Mouse (Mus musculus): ENCODE measurements at regions not wholly inside any gene's neighbourhood (a gene's known extent, or its start where the extent isn't known, plus 50 kb on each side); places are given as distances from the start of the nearest gene placed in this dataset.

DNA sequence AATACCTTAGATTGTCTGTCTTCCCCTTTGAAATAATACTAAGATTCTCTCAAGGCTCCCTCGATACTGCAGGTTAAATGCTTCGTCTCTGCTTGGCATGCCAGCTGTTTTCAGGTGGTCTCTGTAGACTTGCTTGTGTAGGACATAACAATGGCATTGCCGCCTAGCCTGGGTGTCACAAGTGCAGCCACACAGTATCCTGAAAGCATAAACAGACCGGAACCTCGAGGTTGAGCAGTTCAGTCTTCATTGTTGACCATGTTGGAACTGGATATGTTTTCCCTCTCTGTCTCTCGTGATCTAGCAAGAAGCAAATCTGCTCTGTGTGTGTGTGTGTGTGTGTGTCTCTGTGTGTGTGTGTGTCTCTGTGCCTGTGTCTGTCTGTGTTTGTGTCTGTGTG is 675.4 kb upstream of the Tmem132c start:
- no peak for DNase-seq (ENCODE audit: low spot score)

DNA sequence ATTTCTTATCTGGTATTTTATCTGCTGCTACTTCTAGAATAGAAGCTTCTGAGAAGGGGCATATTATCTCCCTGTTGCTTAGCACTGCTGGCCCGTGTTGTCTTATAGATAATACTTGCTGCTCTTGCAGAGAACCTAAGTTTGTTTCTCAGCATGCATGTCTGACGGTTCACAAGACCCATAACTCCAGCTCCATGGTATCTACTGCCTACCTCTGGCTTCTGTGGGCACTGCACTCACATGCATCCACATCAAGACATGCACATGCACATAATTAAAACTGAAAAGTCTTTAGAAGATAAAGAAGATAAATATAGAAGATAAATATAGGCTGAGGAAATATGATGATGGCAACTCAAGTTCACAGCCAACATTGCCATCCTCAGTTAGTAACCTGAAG is 667.8 kb upstream of the Tmem132c start:
- no peak for DNase-seq (ENCODE audit: low spot score)

DNA sequence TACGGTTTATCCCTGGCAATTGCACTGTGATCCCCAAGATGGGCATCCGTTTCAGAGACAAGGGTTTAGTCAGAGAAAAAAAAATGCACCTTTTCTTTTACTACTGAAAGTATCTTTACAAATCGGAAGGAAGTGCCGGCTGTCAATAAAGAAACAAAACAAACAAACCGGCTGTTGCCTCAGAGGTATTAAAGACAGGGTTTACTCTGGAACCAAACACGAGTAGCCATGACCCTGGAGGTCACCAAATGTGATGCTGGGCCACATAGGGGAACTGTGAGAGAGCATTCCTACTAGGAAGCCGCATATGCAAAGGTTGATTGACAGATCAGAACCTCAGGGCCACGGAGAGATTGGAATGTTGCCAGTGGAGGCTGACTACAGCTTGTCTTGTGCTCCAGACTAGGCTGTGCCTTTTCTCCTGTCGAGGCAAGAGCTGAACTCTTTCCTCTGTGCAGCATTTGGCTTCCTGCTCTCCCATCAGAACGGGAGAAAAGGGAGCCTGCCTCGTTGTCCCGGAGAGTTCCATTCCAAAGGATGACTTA is 643.8 kb upstream of the Tmem132c start:
- no peak for DNase-seq (ENCODE audit: low spot score)

DNA sequence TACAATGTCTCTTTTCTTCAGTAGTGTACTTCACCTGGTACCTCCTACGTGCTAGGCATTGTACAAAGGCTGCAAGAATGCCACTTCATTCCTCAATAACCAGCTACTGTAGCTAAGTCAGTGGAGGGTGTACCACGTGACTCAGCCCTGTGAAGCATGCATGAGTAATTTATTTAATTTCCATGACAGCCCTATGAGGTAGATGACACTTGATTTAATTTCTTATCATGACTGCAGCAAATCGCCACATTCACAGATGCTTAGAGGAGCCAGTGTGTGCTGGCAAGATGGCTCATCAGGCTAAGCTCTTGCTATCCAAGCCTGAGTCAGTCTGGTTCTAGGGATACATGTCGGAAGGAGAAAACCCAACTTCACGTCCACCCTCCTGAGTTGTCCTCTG is 642.0 kb upstream of the Tmem132c start:
- DNase-seq (ENCODE audit: low spot score), result no peak

DNA sequence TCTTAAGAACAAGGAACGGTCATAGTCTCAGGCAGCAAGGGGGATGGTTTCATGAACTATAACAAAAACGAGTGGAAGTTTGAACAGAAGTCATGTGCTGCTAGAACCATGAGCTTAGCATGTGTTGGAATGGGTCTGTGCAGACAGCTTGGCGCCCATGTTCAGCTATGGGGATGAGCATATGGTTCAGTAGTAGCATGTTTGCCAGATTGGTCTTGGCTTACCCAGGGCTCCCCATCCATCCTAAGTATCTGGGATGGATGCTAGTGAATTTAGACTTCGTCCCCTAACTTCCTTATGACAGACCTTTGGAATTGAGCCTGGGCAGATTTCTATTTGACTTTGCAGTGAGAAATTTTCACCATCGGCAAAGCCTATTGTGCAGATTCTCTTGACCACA is 634.9 kb upstream of the Tmem132c start:
- no peak for DNase-seq (ENCODE audit: low spot score)

DNA sequence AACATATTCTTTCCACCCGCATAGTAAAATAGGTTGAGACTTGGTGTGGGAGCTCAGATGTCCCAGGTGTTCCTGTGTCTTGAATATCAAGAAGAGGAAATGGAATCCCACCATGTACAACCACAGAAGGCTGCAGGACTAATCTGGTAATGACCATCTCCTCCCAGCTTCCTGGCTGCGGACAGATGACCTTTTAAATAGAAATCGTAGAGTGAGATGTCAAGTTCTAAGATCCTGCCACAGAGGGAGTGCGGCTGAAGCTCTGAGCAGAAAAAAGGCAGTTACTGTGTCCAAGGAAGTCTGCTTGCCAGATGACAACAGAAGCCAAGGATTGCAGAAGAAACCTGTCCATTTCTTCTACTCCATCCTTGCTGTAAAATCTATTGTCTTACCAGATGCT is 629.0 kb upstream of the Tmem132c start:
- no peak for DNase-seq (ENCODE audit: low spot score)

DNA sequence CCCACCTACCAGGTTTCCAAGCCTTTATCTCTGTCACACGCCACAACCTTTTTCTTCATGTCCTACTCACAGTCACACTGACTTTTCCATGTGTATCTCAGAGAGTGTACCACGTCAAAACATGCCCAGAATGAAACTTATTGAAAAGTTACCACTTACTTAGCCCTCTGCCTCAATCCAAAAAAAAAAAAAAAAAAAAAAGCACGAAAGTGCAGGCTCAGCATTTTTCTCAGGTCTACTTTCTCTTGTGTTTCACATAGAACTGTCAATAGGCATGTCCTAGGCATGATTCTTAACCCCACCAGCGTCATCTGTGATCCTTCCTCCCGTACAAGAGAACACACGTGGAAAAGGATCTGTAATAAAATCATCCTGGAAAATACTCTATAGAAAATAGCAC is 619.1 kb upstream of the Tmem132c start:
- DNase-seq (ENCODE audit: low spot score), result no peak

DNA sequence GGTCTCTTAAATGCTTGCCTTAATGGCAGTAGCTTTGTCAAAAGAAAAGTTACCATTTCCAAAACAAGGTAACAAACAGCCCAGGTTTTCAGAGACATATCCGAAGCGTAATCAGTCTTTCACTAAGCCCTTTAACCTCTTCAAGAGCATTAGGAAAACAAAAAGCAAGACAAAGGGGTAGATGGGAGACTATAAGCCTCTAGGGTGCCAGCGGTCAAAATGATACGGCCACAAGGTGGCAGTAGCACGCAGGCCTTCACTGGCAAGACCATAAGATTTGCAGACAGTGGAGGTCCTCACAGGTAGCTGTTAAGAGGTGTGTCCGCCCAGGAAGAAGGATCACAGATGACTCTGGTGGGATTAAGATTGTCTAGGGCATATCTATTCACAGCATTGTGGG is 618.4 kb upstream of the Tmem132c start:
- DNase-seq (ENCODE audit: low spot score), result peak; percentile 30

DNA sequence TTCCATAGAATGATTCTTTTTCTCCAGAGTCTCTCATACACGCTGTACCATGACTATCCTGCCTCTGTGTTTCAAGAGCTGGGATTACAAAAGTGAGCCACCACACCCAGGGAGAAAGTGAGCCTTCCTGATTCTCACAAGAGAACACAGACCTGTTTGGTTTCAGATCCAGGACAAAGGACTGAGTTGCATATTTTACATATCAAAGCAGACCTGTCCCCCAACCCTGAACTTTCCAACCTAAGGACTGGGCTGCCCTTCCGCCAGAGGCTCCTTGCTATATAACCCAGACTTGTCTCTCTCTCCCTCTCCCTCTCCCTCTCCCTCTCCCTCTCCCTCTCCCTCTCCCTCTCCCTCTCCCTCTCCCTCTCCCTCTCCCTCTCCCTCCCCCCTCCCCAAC is 611.8 kb upstream of the Tmem132c start:
- no peak for DNase-seq (ENCODE audit: low spot score)

DNA sequence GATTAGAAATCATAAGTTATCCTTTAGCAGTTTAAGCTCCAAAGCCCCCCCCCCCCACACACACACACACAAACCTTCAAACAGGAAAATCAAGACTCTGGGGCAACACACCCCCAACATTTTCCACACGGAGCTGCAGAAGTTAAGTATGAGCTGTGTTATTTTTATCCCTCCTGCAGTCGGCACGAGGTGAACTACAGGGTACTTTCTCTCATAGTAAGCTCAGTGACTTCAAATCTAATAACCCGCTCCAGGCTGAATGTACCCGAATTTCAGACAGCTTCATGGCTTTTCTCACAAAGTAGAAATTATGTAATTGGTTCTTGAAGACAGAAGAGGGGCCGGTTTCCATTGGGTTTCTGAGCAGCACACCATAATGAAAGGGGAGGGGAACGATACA is 591.2 kb upstream of the Tmem132c start:
- no peak for DNase-seq (ENCODE audit: low spot score)

DNA sequence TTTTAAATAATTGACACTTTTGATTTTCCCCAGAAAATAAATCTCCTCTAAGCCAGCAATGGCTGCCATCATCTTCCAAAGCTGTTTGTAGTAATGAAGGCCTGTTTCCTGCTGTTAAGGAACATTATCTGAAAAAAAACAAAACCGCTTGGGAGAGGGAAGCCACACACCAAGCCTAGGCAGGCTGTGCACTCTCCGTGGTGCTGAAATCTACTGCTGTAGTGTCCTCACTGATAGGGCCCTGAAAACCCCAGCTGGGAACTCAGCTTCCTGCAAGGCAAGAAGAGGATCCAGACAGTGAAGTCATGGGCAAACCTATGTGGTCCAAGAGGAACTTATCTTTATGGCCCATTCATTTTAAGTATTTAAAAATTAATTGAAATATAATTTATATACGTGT is 590.2 kb upstream of the Tmem132c start:
- peak; percentile 39 for DNase-seq (ENCODE audit: low spot score)

DNA sequence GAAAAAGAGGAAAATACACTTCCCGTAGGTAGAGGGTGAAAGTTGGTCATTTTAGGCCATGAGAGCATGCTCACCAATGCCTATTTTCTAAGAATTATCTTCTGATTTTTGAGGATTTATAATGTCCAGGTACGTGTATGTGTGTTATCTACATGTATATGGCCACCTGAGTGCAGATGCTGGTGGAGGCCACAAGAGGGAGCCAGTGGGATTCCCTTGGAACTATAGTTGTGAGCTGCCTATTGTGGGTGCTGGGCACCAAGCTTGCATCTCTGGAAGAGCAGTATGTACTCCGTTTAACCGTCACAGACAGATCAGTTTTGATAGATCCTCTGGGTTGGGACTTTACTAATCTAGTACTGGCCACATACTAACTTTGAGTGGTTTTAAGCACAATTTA is 579.0 kb upstream of the Tmem132c start:
- DNase-seq (ENCODE audit: low spot score), result no peak

DNA sequence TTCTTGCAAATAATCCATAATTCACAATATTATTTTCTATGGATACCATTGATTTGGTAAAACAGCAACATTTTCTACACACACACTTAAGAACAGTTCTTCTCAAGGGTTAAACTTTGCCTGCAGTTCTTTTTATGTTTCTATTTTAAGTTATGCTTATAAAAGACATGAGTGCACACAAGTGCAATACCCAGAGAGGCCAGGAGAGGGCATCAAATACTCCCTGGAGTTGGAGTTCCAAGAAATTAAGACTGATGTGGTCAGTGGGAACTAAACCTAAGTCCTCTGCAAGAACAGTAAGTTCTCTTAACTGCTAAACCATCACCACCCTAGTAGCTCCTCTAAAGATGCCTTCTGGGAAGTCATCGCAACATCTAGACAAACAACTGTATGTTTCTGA is 570.5 kb upstream of the Tmem132c start:
- peak; percentile 22 for DNase-seq (ENCODE audit: low spot score)

DNA sequence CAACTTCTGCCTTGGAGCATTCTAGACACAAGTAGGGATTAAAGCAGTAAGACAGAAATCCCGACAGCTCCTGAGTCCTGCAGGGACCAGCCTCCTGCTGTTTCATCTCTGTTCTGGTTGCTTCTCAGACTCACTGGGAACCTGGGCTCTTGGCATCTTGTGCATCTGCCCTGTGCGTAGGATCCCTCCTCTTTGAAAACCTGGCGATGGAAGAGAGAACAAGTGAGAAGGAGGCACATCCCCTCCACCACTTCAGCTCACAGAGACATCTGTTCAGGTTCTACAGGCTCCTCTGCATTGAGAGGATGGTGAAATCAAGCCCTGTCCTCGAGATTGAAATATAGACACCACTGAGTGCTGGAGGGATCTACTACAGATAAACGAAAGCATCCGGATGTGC is 561.3 kb upstream of the Tmem132c start:
- no peak for DNase-seq (ENCODE audit: low spot score)

DNA sequence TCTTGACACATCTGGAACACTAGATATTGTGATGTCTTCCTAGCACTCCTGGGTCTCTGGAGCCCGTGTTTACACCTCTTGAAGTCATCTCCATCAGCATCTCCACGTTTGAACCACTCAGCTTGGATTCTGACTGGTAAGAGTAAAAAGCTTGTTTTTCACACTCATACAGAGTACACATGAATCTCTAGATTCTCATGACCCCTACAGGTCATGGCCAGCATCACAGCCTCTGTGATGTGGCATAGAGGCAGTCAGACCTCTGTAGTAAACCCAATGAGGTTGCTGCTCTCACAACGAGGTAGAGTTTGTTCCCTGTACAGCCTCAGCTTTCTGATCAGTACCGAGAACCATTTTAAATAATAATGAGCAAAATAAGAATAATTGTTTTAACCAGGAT is 542.3 kb upstream of the Tmem132c start:
- no peak for DNase-seq (ENCODE audit: low spot score)

DNA sequence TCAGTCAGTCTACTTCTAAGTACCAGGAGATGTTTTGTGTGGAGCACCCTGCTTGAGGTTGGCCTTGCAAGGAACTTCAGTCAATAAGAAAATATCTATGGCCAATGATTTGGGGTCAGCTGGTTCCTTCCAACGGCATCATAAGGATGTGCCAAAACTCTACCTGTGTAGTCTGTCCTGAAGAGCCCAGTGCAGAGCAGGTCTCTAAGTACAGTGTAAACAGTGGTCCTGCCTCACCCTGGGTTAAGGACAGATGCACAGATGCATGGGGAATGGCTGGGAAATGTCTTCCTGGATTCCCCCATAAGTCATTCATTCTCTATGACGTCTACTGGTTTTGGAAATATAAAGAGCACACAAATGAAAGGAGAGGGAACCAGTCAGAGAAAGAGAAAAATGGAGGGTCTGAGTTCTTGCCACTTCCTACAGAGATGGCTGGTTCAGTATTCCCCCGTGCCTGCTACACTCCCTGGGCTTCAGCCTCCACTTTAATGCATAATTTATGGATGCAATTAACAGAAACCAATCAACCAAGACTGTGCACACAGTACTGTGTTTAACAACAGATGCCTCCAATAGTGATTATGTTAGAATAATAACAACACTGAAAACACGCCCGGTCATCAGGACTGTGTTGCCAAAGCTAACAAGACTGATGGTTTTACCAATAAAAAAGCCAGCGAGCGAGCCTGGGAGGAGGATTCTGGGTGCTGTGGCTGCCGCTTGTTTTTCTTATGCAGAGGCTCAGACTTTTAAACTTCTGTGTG is 537.9 kb upstream of the Tmem132c start:
- no peak for DNase-seq (ENCODE audit: low spot score)

DNA sequence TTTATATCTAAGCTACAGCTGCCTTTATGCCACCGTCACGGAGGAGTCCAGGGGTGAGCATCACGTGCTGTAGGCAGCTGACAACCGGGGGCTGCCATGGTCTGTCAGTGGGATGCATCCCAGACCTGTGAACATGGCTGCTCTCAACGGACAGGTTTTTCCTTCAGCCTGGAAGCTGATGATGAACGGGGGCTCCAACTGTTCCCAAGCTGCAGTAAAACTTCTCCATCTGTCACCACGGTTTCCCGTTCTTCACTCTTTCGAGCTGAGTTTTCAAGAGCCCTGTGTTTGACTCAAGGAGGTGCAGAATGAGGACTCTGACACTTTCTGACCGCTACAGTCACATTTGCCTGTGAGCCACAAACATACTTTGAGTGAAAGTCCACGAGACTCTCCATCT is 535.7 kb upstream of the Tmem132c start:
- no peak for DNase-seq (ENCODE audit: low spot score)

DNA sequence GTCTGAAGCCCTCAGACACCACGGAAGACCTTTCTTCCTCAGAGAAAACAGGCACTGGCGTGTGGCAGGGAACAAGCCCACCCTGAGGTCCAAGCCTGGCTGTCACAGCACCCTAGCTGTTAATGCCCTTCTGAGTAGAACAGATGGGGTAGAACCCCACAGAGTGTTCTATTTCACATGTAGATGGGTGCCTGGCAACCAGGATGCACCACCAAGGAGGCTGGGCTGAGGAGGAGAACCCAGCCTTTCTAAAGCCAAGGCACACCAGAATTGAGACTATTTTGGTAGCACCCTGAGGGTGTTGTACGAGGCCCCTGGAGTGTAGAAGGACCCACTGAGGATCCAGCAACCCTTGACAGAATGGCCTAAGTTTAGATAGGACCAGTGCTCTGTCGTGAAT is 534.9 kb upstream of the Tmem132c start:
- DNase-seq (ENCODE audit: low spot score), result no peak

DNA sequence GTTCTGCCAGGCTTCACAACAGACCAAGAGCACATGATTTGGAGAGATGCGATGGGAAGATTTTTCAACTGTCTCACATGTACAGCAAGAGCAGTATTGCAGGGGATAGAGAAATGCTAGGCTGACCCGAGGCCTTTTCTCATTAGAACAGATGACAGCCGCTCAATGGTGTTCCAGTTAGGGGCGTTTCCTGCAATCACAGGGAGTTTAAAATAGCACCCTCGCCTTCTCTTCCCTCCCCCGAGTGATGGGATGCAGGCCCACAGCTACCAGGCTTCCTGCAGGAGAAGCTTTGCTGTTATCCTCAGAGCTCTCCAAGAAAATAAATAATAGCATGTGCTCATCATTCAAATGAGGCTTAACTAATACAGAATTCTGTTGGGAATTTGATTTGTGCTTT is 526.9 kb upstream of the Tmem132c start:
- no peak for DNase-seq (ENCODE audit: low spot score)

DNA sequence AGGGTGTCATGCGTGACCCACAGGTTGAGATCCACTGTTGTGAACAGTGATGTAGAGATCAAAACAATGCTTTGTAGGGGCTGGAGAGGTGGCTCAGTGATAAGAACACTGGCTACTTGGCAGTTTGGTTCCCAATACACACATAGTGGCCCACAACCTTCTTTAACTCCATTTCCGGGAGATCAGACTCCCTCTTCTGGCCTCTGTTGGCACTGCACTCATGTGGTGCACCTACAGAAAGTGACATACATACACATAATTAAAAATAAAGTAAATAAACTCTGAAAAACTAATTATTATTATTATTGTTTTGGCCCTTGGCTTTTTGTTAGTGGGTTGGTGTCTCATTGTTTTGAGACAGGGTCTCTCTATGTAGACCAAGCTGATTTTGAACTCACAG is 523.2 kb upstream of the Tmem132c start:
- no peak for DNase-seq (ENCODE audit: low spot score)

DNA sequence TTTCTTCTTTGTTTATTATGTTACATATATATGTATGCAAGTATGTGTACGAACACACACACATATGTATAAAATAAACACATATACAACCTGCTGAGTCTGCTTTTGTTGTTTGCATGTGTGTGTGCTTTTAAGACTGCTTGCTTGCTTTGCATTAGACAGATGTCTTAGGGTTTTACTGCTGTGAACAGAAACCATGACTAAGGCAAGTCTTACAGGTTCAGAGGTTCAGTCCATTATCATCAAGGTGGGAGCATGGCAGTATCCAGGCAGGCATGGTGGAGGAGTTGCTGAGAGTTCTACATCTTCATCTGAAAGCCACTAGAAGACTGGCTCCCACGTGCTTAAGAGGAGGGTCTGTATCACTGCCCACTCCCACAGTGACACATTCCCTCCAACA is 520.3 kb upstream of the Tmem132c start:
- no peak for DNase-seq (ENCODE audit: low spot score)

DNA sequence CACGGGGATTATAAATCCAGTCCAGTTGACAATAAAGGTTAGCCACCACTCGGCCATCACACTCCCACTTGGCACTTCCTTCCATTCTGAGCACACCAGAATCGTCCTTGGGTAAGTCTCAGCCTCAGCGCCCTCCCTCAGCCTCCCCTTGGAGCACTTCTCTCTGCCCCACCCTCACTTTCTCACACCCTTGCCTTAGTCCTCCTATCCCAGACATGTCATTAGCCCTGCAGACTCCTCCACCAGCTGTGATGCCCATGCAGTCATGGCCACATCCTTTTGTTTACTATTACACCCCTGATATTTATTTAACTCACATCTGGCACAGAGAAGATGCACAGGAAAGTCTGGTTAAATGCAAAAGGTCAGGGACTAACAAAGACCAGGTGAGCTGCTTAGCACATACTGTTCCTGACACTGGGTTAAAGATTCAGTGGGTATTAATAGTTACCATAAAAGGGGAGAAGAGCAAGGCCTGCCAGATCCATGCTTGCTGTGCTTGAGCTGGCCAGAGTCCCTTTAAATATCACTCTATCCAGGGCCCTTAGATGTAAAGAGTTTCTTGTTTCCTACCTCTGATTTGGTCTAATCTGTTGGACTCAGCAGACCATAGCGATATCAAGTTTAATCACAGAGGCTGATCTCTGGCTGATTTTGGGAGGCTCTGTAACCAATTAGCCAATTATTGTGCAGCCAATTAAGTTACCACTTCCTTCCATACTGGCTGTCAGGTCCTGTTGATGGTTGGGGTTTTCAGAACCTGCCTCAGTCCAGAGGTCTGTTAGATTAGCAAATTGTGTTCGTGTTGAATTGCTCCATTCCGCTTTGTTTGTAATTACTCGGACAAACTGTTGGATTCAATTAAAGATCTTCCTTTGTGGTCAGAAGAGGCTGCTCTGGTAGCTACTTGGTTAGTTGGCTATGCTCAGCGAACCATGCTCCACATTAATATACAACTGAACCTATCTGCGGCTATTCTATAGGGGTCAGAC is 518.0 kb upstream of the Tmem132c start:
- no peak for DNase-seq (ENCODE audit: low spot score)

DNA sequence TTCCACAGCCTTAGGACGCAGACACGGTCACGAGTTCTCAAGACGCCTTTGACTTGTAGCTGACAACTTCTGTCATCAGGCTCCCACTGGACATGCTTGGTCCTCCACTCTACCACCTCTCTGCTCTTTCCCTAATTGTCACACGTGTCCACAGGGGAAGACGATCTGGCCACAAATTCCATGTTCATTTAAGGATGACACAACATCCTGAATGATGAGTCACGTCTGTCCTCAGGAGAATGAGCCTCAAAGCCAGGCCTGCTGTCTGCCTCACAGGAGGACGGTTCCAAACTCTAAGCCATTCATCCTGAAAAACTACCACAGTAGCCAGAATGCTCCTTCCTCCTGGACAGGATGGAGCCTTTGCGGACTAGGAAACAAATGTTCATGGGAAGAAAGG is 517.3 kb upstream of the Tmem132c start:
- DNase-seq (ENCODE audit: low spot score), result no peak
